Mouse (Mus musculus): Measurements from ENCODE around the gene Enpp1.
A peak's percentile ranks its signal among the peaks of the same experiment; 100 is the strongest.

The Enpp1 gene

GRCm38 (mm10) chr10:24711480-24712366, at the start of gene Enpp1:
Enpp1 (minus strand) TSS chr10:24712159.
- DNase-seq (ENCODE audit: low read depth, low spot score) = no peak

- DNase-seq (ENCODE audit: low read depth, low spot score) = no peak
Observed at GRCm38 (mm10) chr10:24758326-24758915, 46.5 kb upstream of the Enpp1 start.

GRCm38 (mm10) chr10:24754874-24755540, 43.0 kb upstream of the Enpp1 start:
- DNase-seq (ENCODE audit: low read depth, low spot score) = no peak

GRCm38 (mm10) chr10:24754251-24754835, 42.4 kb upstream of the Enpp1 start:
- DNase-seq (ENCODE audit: low read depth, low spot score) = no peak

GRCm38 (mm10) chr10:24753536-24754250, 41.7 kb upstream of the Enpp1 start:
- no peak for DNase-seq (ENCODE audit: low read depth, low spot score)

- DNase-seq (ENCODE audit: low read depth, low spot score) = no peak
Observed at GRCm38 (mm10) chr10:24742950-24743487, 31.1 kb upstream of the Enpp1 start.

GRCm38 (mm10) chr10:24741229-24742198, 29.6 kb upstream of the Enpp1 start:
- no peak for DNase-seq (ENCODE audit: low read depth, low spot score)

GRCm38 (mm10) chr10:24739171-24739570, 27.2 kb upstream of the Enpp1 start:
- peak; percentile 66 for DNase-seq (ENCODE audit: low read depth, low spot score)

- peak; percentile 32 for DNase-seq (ENCODE audit: low read depth, low spot score)
Observed at GRCm38 (mm10) chr10:24738456-24738855, 26.5 kb upstream of the Enpp1 start.

- DNase-seq (ENCODE audit: low read depth, low spot score) = no peak
Observed at GRCm38 (mm10) chr10:24735027-24735777, 23.2 kb upstream of the Enpp1 start.

GRCm38 (mm10) chr10:24727478-24727877, 15.5 kb upstream of the Enpp1 start:
- no peak for DNase-seq (ENCODE audit: low read depth, low spot score)

- no peak for DNase-seq (ENCODE audit: low read depth, low spot score)
Observed at GRCm38 (mm10) chr10:24725197-24725596, 13.2 kb upstream of the Enpp1 start.

GRCm38 (mm10) chr10:24721841-24722240, 9.9 kb upstream of the Enpp1 start:
- no peak for DNase-seq (ENCODE audit: low read depth, low spot score)

- no peak for DNase-seq (ENCODE audit: low read depth, low spot score)
Observed at GRCm38 (mm10) chr10:24719383-24719782, 7.4 kb upstream of the Enpp1 start.

GRCm38 (mm10) chr10:24718720-24719119, 6.8 kb upstream of the Enpp1 start:
- DNase-seq (ENCODE audit: low read depth, low spot score) = no peak

- DNase-seq (ENCODE audit: low read depth, low spot score) = no peak
Observed at GRCm38 (mm10) chr10:24718058-24718457, 6.1 kb upstream of the Enpp1 start.

GRCm38 (mm10) chr10:24716232-24716631, 4.3 kb upstream of the Enpp1 start:
- no peak for DNase-seq (ENCODE audit: low read depth, low spot score)

- no peak for DNase-seq (ENCODE audit: low read depth, low spot score)
Observed at GRCm38 (mm10) chr10:24712901-24713300, 942 bp upstream of the Enpp1 start.

GRCm38 (mm10) chr10:24712367-24712761, 405 bp upstream of the Enpp1 start:
- no peak for DNase-seq (ENCODE audit: low read depth, low spot score)

Measured in 3T3-L1 (cell line).